8 mouse cellular contexts compared by ENCODE assay signal in the genomic region with DNA sequence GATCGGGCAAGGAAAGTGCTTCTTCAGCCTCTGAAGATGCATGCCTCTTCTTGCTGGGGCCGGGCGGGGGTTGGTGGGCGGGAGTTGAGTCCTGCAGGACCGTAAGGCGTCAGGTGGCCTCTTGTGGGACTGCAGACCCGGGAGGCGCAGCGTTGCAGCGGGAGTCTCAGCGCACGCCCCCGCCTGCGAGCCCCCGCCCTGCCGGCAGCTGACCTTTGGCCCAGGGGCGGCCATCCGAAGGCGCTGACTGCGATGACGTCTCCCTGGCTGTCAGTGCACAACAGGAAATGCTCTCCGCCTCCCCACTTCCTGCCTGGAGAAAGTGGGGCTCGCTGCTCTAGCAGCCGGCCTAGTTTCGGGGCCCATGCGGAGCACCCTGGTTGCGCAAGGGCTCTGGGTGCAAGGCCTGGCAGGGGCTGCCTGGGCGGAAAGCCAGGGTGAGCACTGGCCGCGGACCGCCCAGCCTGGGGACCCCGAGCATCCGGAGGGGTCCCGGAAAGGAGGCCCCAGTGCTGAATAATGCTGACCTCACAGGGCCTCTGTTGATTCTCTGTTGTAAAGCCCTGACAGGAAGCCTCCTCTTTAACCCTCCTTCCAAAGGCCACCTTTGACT. TPM values are rescaled to one million over a fixed set of nuclear protein-coding genes. Genes with fewer than 3 reads are reported as not detected.
A peak's percentile ranks its signal among the peaks of the same experiment; 100 is the strongest.
DNase-seq lines count a peak whose midpoint lies in the region; ATAC-seq and TF ChIP-seq lines count a peak whose summit lies in the region.

No protein-coding gene starts in this region.

- H3K79me2 ChIP-seq in macrophage (ENCODE audit: inconsistent target), result peaks cover 8% of the 10 kb centered on the region; the same call in 1 of the 2 replicates

- H3K9me3 ChIP-seq in hindbrain, embryonic 16.5 days (ENCODE audit: control insufficient read depth, low read length), result no peaks in the 10 kb centered on the region

- no peaks in the 10 kb centered on the region for H3K27me3 ChIP-seq in hindbrain, embryonic 16.5 days (replicated peaks; ENCODE audit: control insufficient read depth, insufficient read depth, low read length)

- H3K36me3 ChIP-seq in hindbrain, embryonic 16.5 days (ENCODE audit: control insufficient read depth, insufficient read depth, low read length), result no peaks in the 10 kb centered on the region
- H3K36me3 ChIP-seq in macrophage (ENCODE audit: inconsistent target), result no peaks in the 10 kb centered on the region

- TF ChIP-seq CTCF in gastrocnemius, adult 2 months (IDR thresholded peaks at IDR 0.05), result no peak

- DNase-seq in R1 (ENCODE audit: low read depth, low spot score), result peak; percentile 45
- DNase-seq in cerebellum, postnatal 36 days, result peak; percentile 50 to 53
- peak; percentile 88 for DNase-seq in gastrocnemius, adult 2 months
- peak; percentile 56 to 72 for DNase-seq in left cerebral cortex, adult 8-10 months (ENCODE audit: low spot score in 2 of 2)
- DNase-seq in retina, postnatal 1 day, result peak; percentile 86
- DNase-seq in thymus, postnatal 4 days, result peak; percentile 88

- peak overlapping the region; percentile 70 for H3K4me3 ChIP-seq in gastrocnemius, adult 2 months
- peak overlapping the region; percentile 74 for H3K4me3 ChIP-seq in hindbrain, embryonic 16.5 days (ENCODE audit: low read length)
- peak overlapping the region; percentile 33 for H3K4me3 ChIP-seq in macrophage (ENCODE audit: inconsistent target)

- peak overlapping the region; percentile 98 for H3K27ac ChIP-seq in gastrocnemius, adult 2 months
- peak overlapping the region; percentile 90 for H3K27ac ChIP-seq in hindbrain, embryonic 16.5 days (ENCODE audit: low read depth, low read length)
- H3K27ac ChIP-seq in macrophage, result peak overlapping the region; percentile 88

- WGBS in hindbrain, embryonic 16.5 days, result 2% methylated on average over 31 of the region's 34 CpGs
- WGBS in macrophage (ENCODE audit: missing documents), result under 1% methylated on average over 34 of the region's 34 CpGs

- ATAC-seq in hindbrain, embryonic 16.5 days, result peak; percentile 93

- H3K9ac ChIP-seq in hindbrain, embryonic 16.5 days (ENCODE audit: low read depth, low read length), result peak overlapping the region; percentile 89

- peaks cover 9% of the 10 kb centered on the region for H3K4me1 ChIP-seq in hindbrain, embryonic 16.5 days (ENCODE audit: control insufficient read depth, insufficient read depth, low read depth, low read length)

- intact Hi-C loops in gastrocnemius, adult 2 months (cut with DNase I), result loop anchor here (5.0 kb wide), 1 partner anchor 34 kb away; no protein-coding TSS in a partner anchor

- H3K4me2 ChIP-seq in hindbrain, embryonic 16.5 days (ENCODE audit: low read length), result peak overlapping the region; percentile 85

RNA-seq across cellular contexts. Expression of gene Hivep2, which starts 17.0 kb away (rescaled TPM):
- 10 to 100 TPM; 40.5 to 42.0 TPM for total RNA-seq in gastrocnemius, adult 2 months (2021)
- 10.6 and 12.5 TPM in 2 replicates for polyA plus RNA-seq in hindbrain, embryonic 16.5 days (2015; fragmentation: Nextera tagmentation; extraction: Ambion mirVana)
- total RNA-seq in left cerebral cortex, adult 8-10 months (2022), result 100 to 1,000 TPM; 164 to 240 (median 191) TPM
- total RNA-seq in macrophage (2018; cell fraction: chromatin; rRNA removed), result 100 to 1,000 TPM in 9 of 26 experiments, 10 to 100 TPM in 17; 14.2 to 496 (median 34.9) TPM
- 10 to 100 TPM in 4 of 26 experiments, 1 to 10 TPM in 22; 2.5 to 66.5 (median 5.7) TPM for total RNA-seq in macrophage (2018; cell fraction: cytosol; rRNA removed)
- 100 to 1,000 TPM in 5 of 26 experiments, 10 to 100 TPM in 21; 10.3 to 337 (median 21.3) TPM for total RNA-seq in macrophage (2018; cell fraction: nucleus; rRNA removed)
- polyA plus RNA-seq in macrophage (2018), result 2.0 to 3.3 TPM (median 3.2 TPM) in 3 replicates

Comparison
In these comparisons a context has a peak if more than half of its experiments do, and no peak if none do; other contexts are left out.
1. Peak in every context shown above with its lines: DNase-seq, ATAC-seq, H3K4me3 ChIP-seq and H3K27ac ChIP-seq.